8 mouse cellular contexts compared by ENCODE assay signal in genomic region chr13:83987746-83988423, GRCm38 (mm10).
DNase-seq lines count a peak whose midpoint lies in the region; ATAC-seq lines count a peak whose summit lies in the region.

No protein-coding gene starts in this region.

- no peaks in the 10 kb centered on the region for H3K36me3 ChIP-seq in hindbrain, embryonic 13.5 days

- peak overlapping the region; percentile 58 for H3K9ac ChIP-seq in hindbrain, embryonic 13.5 days

- peak overlapping the region; percentile 53 for H3K4me2 ChIP-seq in hindbrain, embryonic 13.5 days

- ATAC-seq in hindbrain, embryonic 13.5 days (ENCODE audit: low FRiP score), result peak; percentile 90

- 14% methylated on average over 11 of the region's 11 CpGs for WGBS in hindbrain, embryonic 13.5 days

- no peaks in the 10 kb centered on the region for H3K27me3 ChIP-seq in hindbrain, embryonic 13.5 days

- intact Hi-C loops in left cerebral cortex, postnatal 36 days (cut with DNase I), result loop anchor here (5.0 kb wide), 3 partner anchors 234 to 764 kb away; partner anchors contain the start of gene Tmem161b

- H3K9me3 ChIP-seq in hindbrain, embryonic 13.5 days, result no peaks in the 10 kb centered on the region

- peak overlapping the region; percentile 30 for H3K4me3 ChIP-seq in hindbrain, embryonic 13.5 days

- H3K4me1 ChIP-seq in hindbrain, embryonic 13.5 days (replicated peaks), result peaks cover 13% of the 10 kb centered on the region

- peak overlapping the region; percentile 87 for H3K27ac ChIP-seq in hindbrain, embryonic 13.5 days

- peak; percentile 96 for DNase-seq in brain, adult 2 months (ENCODE audit: low read depth, low spot score)
- peak; percentile 23 to 63 for DNase-seq in cerebellum, postnatal 4 days (ENCODE audit: low spot score in 2 of 2)
- peak; percentile 77 to 83 for DNase-seq in left cerebral cortex, postnatal 36 days (ENCODE audit: low spot score in 2 of 2)
- DNase-seq in right cerebral cortex, postnatal 36 days (ENCODE audit: low spot score in 2 of 2), result peak; percentile 67 to 83
- DNase-seq in urinary bladder, adult 2 months (ENCODE audit: low spot score), result no peak
- DNase-seq in urinary bladder, adult 18-20 months (ENCODE audit: low spot score in 2 of 2), result no peak
- no peak for DNase-seq in thymus, postnatal 4 days

Comparison
In these comparisons a context has a peak if more than half of its experiments do, and no peak if none do; other contexts are left out.
1. DNase-seq: peak in brain, adult 2 months (single experiment), cerebellum, postnatal 4 days (2 of 2), left cerebral cortex, postnatal 36 days (2 of 2) and right cerebral cortex, postnatal 36 days (2 of 2); none in urinary bladder, adult 2 months (single experiment), urinary bladder, adult 18-20 months (0 of 2) and thymus, postnatal 4 days (single experiment).